Mouse (Mus musculus) adrenal gland, adult 2 months (tissue): ENCODE data around the gene Rnf25. TPM values are rescaled to one million over a fixed set of nuclear protein-coding genes. Genes with fewer than 3 reads are reported as not detected.

ENCODE experiments used
- DNase-seq: peaks from one replicate; pipeline ENCODE4 v3.0.0; 2021
- long read RNA-seq: library from polyadenylated mRNA; stranded (forward); transcript quantifications from one replicate; pipeline ENCODE4 v2.0.0, GENCODE M21; 2021
- polyA plus RNA-seq: library from polyadenylated mRNA; depleted of rRNA; stranded (reverse); fragments of >200 nt; gene quantifications from 2 replicates; pipeline ENCODE4 v1.2.3, GENCODE M21; 2012; rRNA removed
- total RNA-seq, 2 experiments: library from RNA; stranded (reverse); gene quantifications; 2 replicates each; pipeline ENCODE4 v1.2.3; 2021

The Rnf25 gene
- total RNA-seq (10 to 100 TPM; 49.8 to 70.2 TPM), polyA plus RNA-seq (28.3 and 29.5 TPM in 2 replicates)
- long read RNA-seq, transcript Rnf25-201 (10 exons, 1,479 nt), result major isoform, 7 of 10 reads
- long read RNA-seq, partial matches to known transcripts, result 1 of 10 reads
- long read RNA-seq, other reads (novel, unspliced or antisense), result 1 of 10 reads

DNA sequence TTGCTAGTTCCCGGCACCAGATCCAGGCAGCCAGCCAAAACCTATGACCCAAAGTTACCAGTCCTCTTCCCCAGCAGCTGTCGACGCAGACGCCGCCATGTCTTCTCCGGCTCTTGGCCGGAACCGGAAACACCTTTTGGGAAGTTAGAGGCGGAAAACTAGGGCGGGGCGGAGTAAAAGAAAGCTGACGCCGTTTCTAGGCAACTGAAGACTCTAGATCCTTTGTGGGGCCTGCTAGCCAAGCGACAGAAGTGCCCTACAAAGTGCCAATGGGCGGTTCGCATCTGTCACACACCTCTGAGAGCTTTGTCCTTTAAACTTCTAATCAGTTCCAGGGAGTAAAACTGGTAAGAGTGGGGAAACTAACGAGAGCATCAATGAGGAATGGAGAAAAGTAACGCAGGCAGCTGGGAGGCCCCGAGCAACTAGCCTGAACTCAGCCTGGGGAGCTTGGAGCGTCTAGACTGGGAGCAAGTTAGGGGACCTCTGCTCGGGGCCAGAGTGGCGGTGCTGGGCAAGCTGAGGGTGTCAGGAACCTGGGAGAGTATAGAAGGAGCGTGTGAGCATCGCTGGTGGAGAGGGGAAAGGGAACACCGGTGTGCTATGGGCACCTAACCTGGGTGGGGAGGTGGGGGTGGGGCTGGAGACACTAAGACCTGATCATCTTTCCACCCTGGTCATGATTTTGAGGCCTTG, at the start of gene Rnf25, which contains the start of gene Stk36:
Gene Rnf25, minus strand, starts transcription at position 131 of the 696 bp plus-strand sequence.
Gene Stk36, plus strand, starts transcription at position 179 of the 696 bp plus-strand sequence.
- DNase-seq, result peak; percentile 91

DNA sequence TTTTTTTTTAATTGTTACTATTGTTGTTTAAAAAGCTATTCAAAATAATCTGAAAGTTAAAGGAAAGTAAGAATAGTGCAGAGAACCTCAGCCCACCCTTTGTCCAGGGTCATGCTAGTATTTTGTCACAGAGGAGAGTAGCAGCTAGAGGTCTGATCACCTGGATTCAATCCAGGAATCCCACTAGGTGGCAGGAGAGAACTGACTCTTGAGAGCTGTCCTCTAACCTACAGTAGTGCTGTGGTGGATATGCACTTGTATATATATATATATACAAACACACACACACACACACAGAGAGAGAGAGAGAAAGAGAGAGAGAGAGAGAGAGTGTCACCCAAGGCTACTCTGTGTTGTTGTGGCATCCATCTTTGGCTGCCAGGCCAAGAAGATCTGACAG, 42.7 kb upstream of the Rnf25 start:
- DNase-seq, result no peak

GRCm38 (mm10) chr1:74643524-74643923, 42.3 kb upstream of the Rnf25 start:
- no peak for DNase-seq

DNA sequence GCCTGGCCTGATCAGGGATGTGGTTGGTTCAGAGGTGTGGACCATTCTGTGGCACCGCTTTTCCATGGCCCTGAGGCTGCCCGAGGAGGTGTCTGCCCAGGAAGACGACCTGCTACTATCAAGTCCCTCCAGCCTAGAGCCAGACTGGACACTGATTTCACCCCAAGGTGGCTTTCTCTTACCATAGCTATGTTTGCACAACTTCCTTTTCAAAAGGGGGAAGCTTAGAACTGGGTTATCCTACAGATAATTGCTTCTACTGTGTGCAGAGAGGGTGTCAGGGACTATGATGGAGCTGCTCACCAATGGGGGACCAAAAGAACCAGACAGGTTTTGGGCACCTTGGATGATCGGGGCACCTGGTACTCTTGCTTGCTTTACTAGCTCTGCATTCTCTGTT, 31.5 kb upstream of the Rnf25 start:
- DNase-seq, result no peak

DNA sequence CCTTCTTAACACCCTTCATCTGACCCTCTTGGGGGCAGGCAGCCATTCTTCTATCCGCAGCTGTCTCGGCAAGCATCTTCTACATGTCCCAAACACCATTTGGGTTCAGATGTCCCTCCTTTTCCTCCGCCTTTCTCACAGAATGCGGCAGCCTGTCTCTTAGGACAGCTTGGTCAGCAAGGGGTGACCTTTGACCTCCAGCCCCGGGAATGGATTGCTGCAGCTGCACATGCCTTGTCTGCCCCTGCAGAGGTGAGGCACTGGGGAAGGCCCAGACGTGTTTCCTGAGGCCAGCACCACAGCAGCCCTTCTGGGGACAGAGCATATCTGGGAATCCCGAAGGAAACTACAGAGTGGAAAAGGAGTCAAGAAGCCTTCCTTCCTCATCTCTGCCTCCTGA, 26.8 kb upstream of the Rnf25 start:
- DNase-seq, result no peak

DNA sequence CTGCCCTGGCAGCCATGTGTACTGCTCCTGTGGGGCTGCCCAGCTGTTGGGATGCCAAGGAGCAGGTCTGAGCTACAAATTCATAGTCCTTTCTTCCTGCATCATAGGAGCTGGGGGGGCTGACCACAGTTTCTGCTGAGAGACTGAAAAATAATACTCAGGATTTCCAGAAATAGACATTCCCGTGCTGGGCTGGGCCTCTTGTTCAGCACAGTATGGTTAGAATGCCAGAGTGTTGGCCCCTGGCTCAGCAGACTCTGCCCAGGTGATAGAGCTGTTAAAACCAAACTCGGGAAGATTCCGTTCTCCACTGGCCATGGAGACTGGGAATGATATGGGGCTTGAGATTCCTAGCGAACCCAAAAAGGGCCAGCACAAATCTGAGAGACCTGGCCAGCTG, 24.9 kb upstream of the Rnf25 start:
- DNase-seq, result no peak

- no peak for DNase-seq
Measured at GRCm38 (mm10) chr1:74624183-74624582, 23.0 kb upstream of the Rnf25 start.

DNA sequence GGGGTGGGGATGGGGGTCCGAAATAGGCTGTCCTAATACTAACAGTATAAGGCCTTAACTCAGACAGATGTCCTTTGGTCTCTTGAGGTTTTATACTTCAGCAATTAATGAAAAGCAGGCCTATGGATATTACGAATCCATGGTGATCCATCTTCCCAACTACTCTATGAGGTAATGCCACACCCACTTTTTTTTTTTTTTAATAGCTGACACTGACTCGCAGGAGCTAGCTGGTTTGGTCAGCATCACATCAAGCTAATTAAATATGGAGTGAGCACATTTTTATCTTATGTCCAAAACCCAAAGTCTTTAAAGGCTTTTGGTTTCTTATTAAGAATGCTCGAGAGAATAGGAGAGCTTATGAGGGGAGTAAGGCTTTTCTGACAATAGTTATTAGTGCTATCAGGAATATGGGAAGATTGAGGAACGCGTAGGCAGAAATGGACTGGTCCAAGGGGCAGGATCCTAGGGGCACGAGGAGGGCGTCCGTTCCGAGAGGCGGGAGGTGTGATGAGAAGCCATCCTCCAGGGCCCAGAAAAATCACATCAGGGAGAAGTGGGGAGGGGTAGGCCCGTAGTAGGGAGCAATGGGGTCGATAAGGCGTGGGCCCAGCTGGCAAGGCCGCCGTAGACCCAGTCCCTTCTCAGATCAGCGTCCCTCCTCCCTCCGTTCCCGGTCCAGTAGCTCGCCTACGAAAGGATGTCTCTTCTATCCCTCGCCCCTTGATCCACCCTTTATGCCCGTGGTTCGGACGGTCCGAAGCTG, 513 bp downstream of the Rnf25 start:
- no peak for DNase-seq

GRCm38 (mm10) chr1:74594434-74594833, 6.8 kb downstream of the Rnf25 start:
- no peak for DNase-seq

GRCm38 (mm10) chr1:74587773-74588445, 13.3 kb downstream of the Rnf25 start, which contains the start of the genes Zfp142 and Bcs1l:
Gene Zfp142 (minus strand): TSS chr1:74588246.
Gene Bcs1l (plus strand): TSS chr1:74588289.
- peak; percentile 99 for DNase-seq

GRCm38 (mm10) chr1:74587233-74587772, 13.9 kb downstream of the Rnf25 start:
- DNase-seq, result no peak

DNA sequence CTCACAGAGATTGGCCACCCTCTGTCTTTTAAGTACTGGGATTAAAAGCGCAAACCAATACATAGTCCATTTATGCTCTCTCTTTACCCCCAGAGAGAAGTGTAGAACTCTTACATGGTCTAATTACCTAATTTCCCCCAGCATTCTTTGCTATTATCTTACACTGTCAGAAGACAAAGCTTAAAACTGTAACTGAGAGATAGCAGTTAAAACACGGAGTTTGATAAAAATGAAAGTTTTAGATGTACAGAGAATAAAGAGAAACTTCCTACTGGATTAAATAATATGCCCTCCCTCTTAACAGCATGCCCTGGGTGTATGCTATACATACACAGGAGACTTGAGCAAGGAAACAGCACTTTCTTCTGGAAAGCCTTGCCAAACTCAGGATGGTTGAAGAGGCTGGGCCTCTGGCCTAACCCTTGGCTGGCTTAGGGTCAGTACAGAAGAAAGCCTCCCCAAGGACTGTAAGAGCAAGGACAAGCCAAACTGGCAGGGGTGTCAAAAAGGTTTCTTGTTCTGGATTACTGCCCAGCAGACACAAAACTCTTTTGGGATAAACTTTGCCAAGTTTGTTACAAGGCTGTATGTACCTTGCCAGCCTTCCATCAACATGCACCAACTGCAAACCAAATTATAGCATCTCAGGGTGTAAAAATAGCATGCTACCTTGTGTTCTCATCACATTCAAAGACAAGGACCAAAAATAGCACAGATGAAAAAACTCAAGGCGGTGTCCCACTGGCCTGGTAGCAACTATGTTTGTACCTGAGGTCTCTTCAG, 16.4 kb downstream of the Rnf25 start:
- peak; percentile 36 for DNase-seq

DNA sequence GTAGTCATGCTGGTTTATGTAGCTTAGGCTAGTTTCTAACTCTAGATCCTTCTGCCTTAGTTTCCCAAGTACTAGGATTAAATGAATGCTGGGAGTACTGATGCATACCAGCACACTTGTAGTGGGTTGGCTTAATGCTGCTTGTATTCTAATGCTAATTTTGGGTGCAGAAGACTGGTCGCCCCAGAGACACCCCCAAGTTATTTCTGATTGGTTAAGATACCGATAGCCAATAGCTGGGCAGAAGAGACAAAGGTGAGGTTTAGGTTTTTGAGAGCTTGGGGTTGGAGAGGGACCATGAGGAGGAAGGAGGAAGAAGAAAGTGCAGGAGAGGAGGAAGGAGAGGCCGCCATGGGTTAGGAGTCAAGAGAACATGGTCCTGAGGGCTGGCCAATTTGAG, 18.6 kb downstream of the Rnf25 start:
- DNase-seq, result no peak

DNA sequence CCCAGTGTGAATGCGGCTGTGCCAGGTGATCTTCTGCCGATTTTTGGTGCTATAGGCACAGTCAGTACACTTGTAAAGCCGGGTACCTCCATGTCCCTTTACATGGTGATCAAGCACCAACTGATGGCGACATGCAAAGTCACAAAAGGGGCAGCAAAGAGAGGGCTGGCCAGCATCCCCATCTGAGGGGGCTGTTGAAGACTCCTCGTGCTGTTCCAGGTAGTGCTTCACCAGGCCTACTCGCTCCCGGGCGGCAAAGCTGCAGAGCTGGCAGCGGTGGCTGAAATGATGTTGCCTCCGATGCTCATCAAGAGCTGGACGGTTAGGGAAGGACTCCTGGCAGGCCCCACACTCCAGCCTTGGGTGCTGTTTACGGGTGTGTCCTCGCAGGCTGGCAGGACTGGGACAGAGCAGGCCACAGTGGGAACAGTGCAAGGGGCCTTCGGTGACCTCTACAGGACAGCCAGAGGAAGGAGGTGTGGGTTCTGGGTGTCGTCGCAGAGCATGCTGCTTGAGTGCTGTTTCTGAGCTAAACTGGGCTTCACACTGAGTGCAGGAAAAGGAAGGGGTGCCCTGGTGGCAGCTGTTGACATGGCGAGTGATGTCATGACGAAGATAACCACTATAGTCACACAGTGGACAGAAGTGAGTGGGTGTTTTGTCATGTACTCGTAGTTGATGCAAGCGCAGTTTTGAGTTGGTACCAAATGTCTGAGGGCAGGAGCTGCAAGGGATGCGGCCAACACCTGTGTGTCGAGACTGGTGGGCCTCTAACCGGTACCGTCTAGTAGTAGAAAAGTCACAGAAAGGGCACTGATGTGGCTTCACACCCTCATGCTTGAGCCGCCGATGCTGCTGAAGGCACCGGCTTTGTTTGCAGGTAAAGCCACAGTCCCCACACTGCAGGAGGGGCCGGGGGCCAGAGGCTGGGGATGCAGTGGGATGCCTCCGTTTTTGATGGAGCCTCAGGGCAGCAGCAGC, 31.2 kb downstream of the Rnf25 start:
- DNase-seq, result no peak

- DNase-seq, result no peak
Measured at GRCm38 (mm10) chr1:74565834-74566233, 35.4 kb downstream of the Rnf25 start.

DNA sequence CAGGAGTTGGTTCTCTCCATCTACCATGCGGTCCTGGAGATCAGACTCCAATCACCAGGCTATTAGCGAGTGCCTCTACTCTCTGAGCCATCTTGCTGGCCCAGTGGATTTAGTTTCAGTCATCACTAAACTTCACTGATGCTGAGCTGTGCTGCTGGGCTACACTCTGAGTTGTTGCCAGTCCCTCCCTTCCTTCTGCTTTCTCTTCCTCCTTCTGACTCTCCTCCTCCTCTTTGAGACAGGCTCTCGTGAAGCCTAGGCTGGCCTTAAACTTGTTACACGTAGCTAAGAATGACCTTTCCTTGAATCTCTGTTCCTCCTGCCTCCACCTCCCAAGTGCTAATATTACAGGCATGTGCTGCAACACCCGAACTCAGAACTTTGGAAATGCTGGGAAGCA, 42.1 kb downstream of the Rnf25 start:
- DNase-seq, result no peak

- no peak for DNase-seq
Measured at GRCm38 (mm10) chr1:74544184-74544583, 57.0 kb downstream of the Rnf25 start, which contains the start of gene Usp37. Gene Usp37 (minus strand): TSS chr1:74544284.
